Mouse (Mus musculus) MEL (cell line): ENCODE measurements around the gene Tecta. TPM values are rescaled to one million over a fixed set of nuclear protein-coding genes. Genes with fewer than 3 reads are reported as not detected.

Source experiments
- DNase-seq: peaks from one replicate; pipeline ENCODE4 v3.0.0; 2011; ENCODE audit warnings: low read depth, low spot score
- H3K27ac ChIP-seq: 2 replicates; pipeline ENCODE4 v1.5.1; 2012; ENCODE audit warnings: low read depth, mild to moderate bottlenecking, control low read depth, low read length, moderate library complexity; ENCODE audit not compliant: control insufficient read depth
- H3K27me3 ChIP-seq, 2 experiments: fragments of 150-350 bp in 1 of 2; sonication (generic) in 1 of 2; 2 replicates each; pipeline ENCODE4 v1.6.1; 2012; ENCODE audit warnings: low read length in 2 of 2, mild to moderate bottlenecking in 2 of 2, improper control_type of control experiment in 1 of 2, moderate library complexity in 1 of 2; ENCODE audit not compliant: insufficient read depth in 2 of 2, control insufficient read depth in 1 of 2
- H3K36me3 ChIP-seq, 2 experiments: 2 replicates each; pipeline ENCODE4 v1.6.1; 2012 to 2014; ENCODE audit warnings: low read length in 2 of 2, improper control_type of control experiment in 1 of 2, inconsistent platforms in 1 of 2, mild to moderate bottlenecking in 1 of 2; ENCODE audit not compliant: insufficient read depth in 2 of 2, control insufficient read depth in 1 of 2
- H3K4me1 ChIP-seq, 2 experiments: fragments of 150-350 bp in 1 of 2; sonication (generic) in 1 of 2; 2 replicates each; pipeline ENCODE4 v1.6.1; 2012; ENCODE audit warnings: low read length in 2 of 2, improper control_type of control experiment in 1 of 2, mild to moderate bottlenecking in 1 of 2; ENCODE audit not compliant: insufficient read depth in 2 of 2, control insufficient read depth in 1 of 2
- H3K4me3 ChIP-seq, 2 experiments: fragments of 150-350 bp in 1 of 2; sonication (generic) in 1 of 2; 2 replicates each; pipeline ENCODE4 v1.5.1; 2012; ENCODE audit warnings: low read depth in 2 of 2, low read length in 2 of 2, mild to moderate bottlenecking in 2 of 2, moderate library complexity in 2 of 2, control low read depth in 1 of 2, improper control_type of control experiment in 1 of 2; ENCODE audit not compliant: control insufficient read depth in 1 of 2, insufficient read depth in 1 of 2
- H3K79me2 ChIP-seq: 2 replicates; pipeline ENCODE4 v1.6.1; 2012; ENCODE audit warnings: mild to moderate bottlenecking, low read length, moderate library complexity; ENCODE audit not compliant: control insufficient read depth, poor library complexity, insufficient read depth
- H3K9ac ChIP-seq: 2 replicates; pipeline ENCODE4 v1.6.1; 2012; ENCODE audit warnings: low read depth, mild to moderate bottlenecking, control low read depth, low read length, moderate library complexity; ENCODE audit not compliant: control insufficient read depth, poor library complexity, severe bottlenecking
- H3K9me3 ChIP-seq: fragments of 150-350 bp; sonication (generic); replicated peaks from 2 replicates; pipeline ENCODE4 v1.6.1; 2012; ENCODE audit warnings: mild to moderate bottlenecking, low read length, improper control_type of control experiment, moderate library complexity; ENCODE audit not compliant: insufficient read depth
- CHD2 ChIP-seq: IDR thresholded peaks from 2 replicates; pipeline ENCODE4 v1.6.1; 2011; ENCODE audit warnings: low read length, improper control_type of control experiment
- CTCF ChIP-seq, 3 experiments: IDR thresholded peaks in 2 of 3; conservative IDR thresholded peaks in 1 of 3; 2 replicates each; pipeline ENCODE4 v1.5.1; 2011 to 2012; ENCODE audit warnings: low read length in 3 of 3, low read depth in 2 of 3, mild to moderate bottlenecking in 2 of 3, improper control_type of control experiment in 1 of 3, inconsistent platforms in 1 of 3, mixed read lengths in 1 of 3, moderate library complexity in 1 of 3; ENCODE audit not compliant: control insufficient read depth in 1 of 3, insufficient read depth in 1 of 3, poor library complexity in 1 of 3, severe bottlenecking in 1 of 3
- ELF1 ChIP-seq: IDR thresholded peaks from 2 replicates; pipeline ENCODE4 v1.6.1; 2014; ENCODE audit warnings: low read depth, mild to moderate bottlenecking, inconsistent platforms, low read length, improper control_type of control experiment, moderate library complexity
- EP300 ChIP-seq, 2 experiments: IDR thresholded peaks; 2 replicates each; pipeline ENCODE4 v1.6.1; 2011; ENCODE audit warnings: improper control_type of control experiment in 2 of 2, low read length in 2 of 2, low read depth in 1 of 2, mild to moderate bottlenecking in 1 of 2
- ETS1 ChIP-seq: IDR thresholded peaks from 2 replicates; pipeline ENCODE4 v1.6.1; 2012; ENCODE audit warnings: low read depth, mild to moderate bottlenecking, inconsistent platforms, low read length, improper control_type of control experiment, moderate library complexity
- GABPA ChIP-seq: IDR thresholded peaks from 2 replicates; pipeline ENCODE4 v1.6.1; 2012; ENCODE audit warnings: low read depth, mild to moderate bottlenecking, inconsistent platforms, low read length, improper control_type of control experiment, moderate library complexity
- GATA1 ChIP-seq: IDR thresholded peaks from 2 replicates; pipeline ENCODE4 v1.6.1; 2011; ENCODE audit warnings: low read depth, low read length, improper control_type of control experiment
- HCFC1 ChIP-seq: IDR thresholded peaks from 2 replicates; pipeline ENCODE4 v1.6.1; 2012; ENCODE audit warnings: low read depth, mild to moderate bottlenecking, inconsistent platforms, low read length, improper control_type of control experiment, moderate library complexity
- KAT2A ChIP-seq: conservative IDR thresholded peaks from 2 replicates; pipeline ENCODE4 v1.6.1; 2012; ENCODE audit warnings: low read depth, low read length, improper control_type of control experiment, inconsistent platforms
- MAZ ChIP-seq: IDR thresholded peaks from 2 replicates; pipeline ENCODE4 v1.6.1; 2012; ENCODE audit warnings: low read depth, mild to moderate bottlenecking, inconsistent platforms, low read length, improper control_type of control experiment
- MXI1 ChIP-seq: IDR thresholded peaks from 2 replicates; pipeline ENCODE4 v1.6.1; 2011; ENCODE audit warnings: mild to moderate bottlenecking, low read depth, low read length, improper control_type of control experiment
- MYB ChIP-seq: IDR thresholded peaks from 2 replicates; pipeline ENCODE4 v1.6.1; 2011; ENCODE audit warnings: mild to moderate bottlenecking, low read depth, low read length, improper control_type of control experiment
- MYC ChIP-seq: IDR thresholded peaks from 2 replicates; pipeline ENCODE4 v1.6.1; 2011; ENCODE audit warnings: low read depth, mild to moderate bottlenecking, low read length, improper control_type of control experiment, moderate library complexity
- POLR2AphosphoS2 ChIP-seq: IDR thresholded peaks from 2 replicates; pipeline ENCODE4 v1.6.1; 2011; ENCODE audit warnings: low read length, improper control_type of control experiment
- POLR2AphosphoS5 ChIP-seq: IDR thresholded peaks from 2 replicates; pipeline ENCODE4 v1.6.1; 2012; ENCODE audit warnings: low read depth, borderline replicate concordance, mild to moderate bottlenecking, inconsistent platforms, low read length, moderate library complexity, mixed read lengths
- RCOR1 ChIP-seq: IDR thresholded peaks from 2 replicates; pipeline ENCODE4 v1.6.1; 2012; ENCODE audit warnings: low read depth, mild to moderate bottlenecking, inconsistent platforms, low read length, improper control_type of control experiment
- TAL1 ChIP-seq: IDR thresholded peaks from 2 replicates; pipeline ENCODE4 v1.6.1; 2012; ENCODE audit warnings: mild to moderate bottlenecking, inconsistent platforms, low read length, moderate library complexity, mixed read lengths
- TBP ChIP-seq: IDR thresholded peaks from 2 replicates; pipeline ENCODE4 v1.8.0; 2011; ENCODE audit warnings: low read depth, low read length, improper control_type of control experiment
- UBTF ChIP-seq: IDR thresholded peaks from 2 replicates; pipeline ENCODE4 v1.6.1; 2012; ENCODE audit warnings: low read depth, mild to moderate bottlenecking, inconsistent platforms, low read length, improper control_type of control experiment, moderate library complexity, borderline replicate concordance; ENCODE audit not compliant: insufficient read depth
- USF1 ChIP-seq: IDR thresholded peaks from 2 replicates; pipeline ENCODE4 v1.6.1; 2014; ENCODE audit warnings: low read depth, mild to moderate bottlenecking, inconsistent platforms, low read length, improper control_type of control experiment, moderate library complexity
- USF2 ChIP-seq, 2 experiments: IDR thresholded peaks; 2 replicates each; pipeline ENCODE4 v1.6.1; 2011 to 2012; ENCODE audit warnings: improper control_type of control experiment in 2 of 2, low read length in 2 of 2, borderline replicate concordance in 1 of 2, inconsistent platforms in 1 of 2, low read depth in 1 of 2, mild to moderate bottlenecking in 1 of 2; ENCODE audit not compliant: insufficient read depth in 1 of 2
- ZKSCAN1 ChIP-seq: IDR thresholded peaks from 2 replicates; pipeline ENCODE4 v1.6.1; 2012; ENCODE audit warnings: low read depth, mild to moderate bottlenecking, inconsistent platforms, low read length, improper control_type of control experiment, moderate library complexity
- polyA plus RNA-seq, 2 experiments: library from polyadenylated mRNA; stranded (reverse) in 1 of 2; unstranded in 1 of 2; fragments of >175 nt in 1 of 2; fragments of >200 nt in 1 of 2; gene quantifications; 2 replicates each; pipeline versions ENCODE4 v1.2.1 to v1.2.4; 2012; ENCODE audit warnings: low replicate concordance in 2 of 2, low read depth in 1 of 2; ENCODE audit not compliant: insufficient read length in 2 of 2, insufficient read depth in 1 of 2, missing spikeins in 1 of 2
- total RNA-seq: library from RNA; depleted of rRNA; stranded (reverse); fragments of 300-350 nt; gene quantifications from 2 replicates; pipeline ENCODE4 v1.2.3, GENCODE M21; 2012

Tecta gene
- total and polyA plus RNA-seq, 3 experiments = not detected

GRCm38 (mm10) chr9:42311311-42311710 is 88.4 kb downstream of the Tecta start:
- no peaks in the 10 kb centered on the region for H3K36me3 ChIP-seq
- TF ChIP-seq POLR2AphosphoS2 = no peak
- TF ChIP-seq CTCF (IDR thresholded peaks at IDR 0.05 in 2 of 3, conservative IDR thresholded peaks at IDR 0.05 in 1 of 3; ENCODE audit: control insufficient read depth in 1 of 3, insufficient read depth in 1 of 3, low read depth in 2 of 3, low read length in 3 of 3, poor library complexity in 1 of 3, severe bottlenecking in 1 of 3) = peak in 1 of 3 experiments; percentile 8; a peak in 1 of 6 replicates
- H3K9me3 ChIP-seq = no peaks in the 10 kb centered on the region
- H3K4me1 ChIP-seq = no peaks in the 10 kb centered on the region
- no peak overlapping the region for H3K27ac ChIP-seq
- DNase-seq = no peak
- no peak overlapping the region for H3K4me3 ChIP-seq
- no peak overlapping the region for H3K9ac ChIP-seq
- no peaks in the 10 kb centered on the region for H3K27me3 ChIP-seq
- H3K79me2 ChIP-seq = no peaks in the 10 kb centered on the region

GRCm38 (mm10) chr9:42303894-42304293 is 95.8 kb downstream of the Tecta start:
- TF ChIP-seq EP300 (IDR thresholded peaks at IDR 0.05; ENCODE audit: low read depth in 1 of 2, low read length in 2 of 2) = no peak
- no peak for TF ChIP-seq MYC
- no peak for TF ChIP-seq HCFC1
- H3K79me2 ChIP-seq = no peaks in the 10 kb centered on the region
- no peaks in the 10 kb centered on the region for H3K27me3 ChIP-seq
- H3K9ac ChIP-seq = no peak overlapping the region
- no peak overlapping the region for H3K4me3 ChIP-seq
- no peaks in the 10 kb centered on the region for H3K9me3 ChIP-seq
- H3K4me1 ChIP-seq = no peaks in the 10 kb centered on the region
- no peaks in the 10 kb centered on the region for H3K36me3 ChIP-seq
- no peak for DNase-seq
- H3K27ac ChIP-seq = no peak overlapping the region

DNA sequence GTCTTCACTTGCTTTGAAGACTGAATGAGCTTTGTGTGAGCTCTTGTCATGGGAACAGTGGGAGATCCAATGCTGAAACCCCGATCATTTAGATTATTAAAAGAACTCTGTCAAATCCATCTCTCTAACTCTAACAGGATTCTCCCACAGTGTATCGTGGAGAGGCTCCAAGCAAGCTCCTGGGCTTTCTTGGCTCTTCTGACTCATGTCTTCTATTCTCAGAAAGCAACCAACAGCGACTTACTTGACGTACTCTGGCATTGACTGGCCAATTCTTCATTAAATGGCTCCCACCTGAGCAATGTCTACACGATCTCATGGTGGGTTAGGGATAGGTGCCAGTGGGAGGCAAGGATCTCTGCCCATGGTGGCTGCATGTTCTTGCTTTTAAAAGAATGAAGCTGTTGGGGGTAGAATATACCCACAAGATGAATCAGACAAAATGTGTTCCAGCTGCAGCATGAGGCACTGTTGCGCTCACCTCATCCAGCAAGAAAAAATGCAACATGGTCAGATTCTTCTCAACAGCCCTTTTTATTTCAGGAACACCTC is 98.6 kb downstream of the Tecta start:
- Histone ChIP-seq H3K36me3 (no peaks in the 10 kb centered on the region), H3K27me3 (no peaks in the 10 kb centered on the region), H3K4me1 (no peaks in the 10 kb centered on the region), H3K9ac (no peak overlapping the region), H3K9me3 (no peaks in the 10 kb centered on the region), H3K27ac (no peak overlapping the region), H3K79me2 (no peaks in the 10 kb centered on the region), H3K4me3 (no peak overlapping the region)
- TF ChIP-seq ELF1 = no peak
- no peak for TF ChIP-seq MXI1
- TF ChIP-seq UBTF = no peak
- TF ChIP-seq MYC = no peak
- no peak for TF ChIP-seq KAT2A
- no peak for TF ChIP-seq ETS1
- TF ChIP-seq GATA1 = no peak
- no peak for TF ChIP-seq TAL1
- TF ChIP-seq USF1 = no peak
- no peak for TF ChIP-seq TBP
- TF ChIP-seq RCOR1 = no peak
- TF ChIP-seq POLR2AphosphoS5 = no peak
- no peak for TF ChIP-seq GABPA
- no peak for TF ChIP-seq USF2 (IDR thresholded peaks at IDR 0.05; ENCODE audit: borderline replicate concordance in 1 of 2, insufficient read depth in 1 of 2, low read depth in 1 of 2, low read length in 2 of 2)
- no peak for TF ChIP-seq MYB
- TF ChIP-seq MAZ = no peak
- no peak for TF ChIP-seq EP300 (IDR thresholded peaks at IDR 0.05; ENCODE audit: low read depth in 1 of 2, low read length in 2 of 2)
- no peak for TF ChIP-seq ZKSCAN1
- no peak for TF ChIP-seq CHD2
- DNase-seq = no peak
